Mouse (Mus musculus): ENCODE results near the gene Cbarp.

The Cbarp gene

GRCm38 (mm10) chr10:80094085-80094484, 46.5 kb downstream of the Cbarp start:
- DNase-seq (ENCODE audit: low spot score), result no peak

DNA sequence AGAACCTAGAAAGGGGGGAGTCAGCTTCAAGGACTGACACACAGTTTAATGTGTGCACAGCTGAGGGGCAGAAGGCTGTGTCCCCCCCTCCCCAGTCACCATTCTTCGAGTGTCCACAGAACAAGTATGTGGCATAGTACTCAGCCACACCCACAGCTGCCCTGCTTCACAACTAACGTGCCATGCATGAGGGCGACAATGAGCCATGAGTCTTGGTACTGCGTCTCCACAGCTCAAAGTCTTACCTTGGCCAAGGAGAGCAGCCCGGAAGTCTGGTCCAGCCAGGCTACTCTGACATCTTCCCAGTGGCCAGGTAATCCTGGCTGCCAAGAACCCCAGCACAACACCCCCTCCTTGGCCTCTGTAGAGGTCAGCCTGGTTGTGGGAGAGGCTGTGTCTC, 47.9 kb downstream of the Cbarp start:
- no peak for DNase-seq (ENCODE audit: low spot score)

- no peak for DNase-seq (ENCODE audit: low spot score)
These were observed 49.1 kb downstream of the Cbarp start for GRCm38 (mm10) chr10:80091527-80091926.

GRCm38 (mm10) chr10:80089146-80089545, 51.5 kb downstream of the Cbarp start:
- no peak for DNase-seq (ENCODE audit: low spot score)

DNA sequence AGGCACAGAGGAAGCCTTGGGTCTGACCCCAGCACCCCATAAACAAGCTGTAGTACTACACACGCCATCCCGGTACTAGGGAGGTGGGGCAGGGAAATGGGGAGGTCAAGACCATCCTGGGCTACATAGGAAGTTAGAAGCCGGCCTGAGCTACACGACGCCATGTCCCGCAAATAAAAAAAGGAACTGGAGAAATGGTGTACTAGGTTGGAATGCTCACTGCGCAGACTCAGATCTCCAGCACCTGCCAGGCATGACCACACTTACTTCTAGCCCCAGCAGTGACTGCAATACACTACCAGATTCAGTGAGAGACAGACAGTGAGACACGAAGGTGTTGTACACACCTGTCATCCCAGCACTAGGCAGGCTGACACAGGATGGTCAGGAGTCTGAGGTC, 53.2 kb downstream of the Cbarp start:
- DNase-seq (ENCODE audit: low spot score), result no peak

- DNase-seq (ENCODE audit: low spot score), result no peak
These were observed 53.8 kb downstream of the Cbarp start for GRCm38 (mm10) chr10:80086847-80087246.

GRCm38 (mm10) chr10:80084817-80085487, 55.7 kb downstream of the Cbarp start:
- DNase-seq (ENCODE audit: low spot score), result no peak

- DNase-seq (ENCODE audit: low spot score), result no peak
These were observed 59.6 kb downstream of the Cbarp start for GRCm38 (mm10) chr10:80081075-80081474.
